17 mouse cellular contexts compared by ENCODE assay signal in genomic region chr2:120470856-120471255, GRCm38 (mm10).
"Had no signal": no experiment of that assay in that cellular context is flagged by ENCODE, and none has a peak within 500 bp of the region (broad histone marks: within the 10 kb centered on the region; RNA-seq: fewer than 3 reads in every experiment).

No protein-coding gene starts in this region.

- DNase-seq: kidney, postnatal 14 days; lung, embryonic 14.5 days; lung, postnatal 10 days; lung, postnatal 4 days; retina, postnatal 1 day; right cerebral cortex, postnatal 4 days; spleen, adult 18-20 months; thymus, adult 18-20 months; thymus, postnatal 14 days had no signal

- H3K27me3 ChIP-seq: kidney, embryonic 15.5 days; liver, embryonic 15.5 days; neural tube, embryonic 13.5 days had no signal

- H3K27ac ChIP-seq: kidney, embryonic 15.5 days; left cerebral cortex, adult 2 months; limb, embryonic 10.5 days; liver, embryonic 15.5 days; midbrain, embryonic 10.5 days; neural tube, embryonic 13.5 days had no signal

- H3K36me3 ChIP-seq: kidney, embryonic 15.5 days; limb, embryonic 10.5 days; liver, embryonic 15.5 days; midbrain, embryonic 10.5 days; neural tube, embryonic 13.5 days had no signal

- H3K4me1 ChIP-seq: kidney, embryonic 15.5 days; limb, embryonic 10.5 days; liver, embryonic 15.5 days; neural tube, embryonic 13.5 days had no signal

- H3K4me3 ChIP-seq: kidney, embryonic 15.5 days; left cerebral cortex, adult 2 months; limb, embryonic 10.5 days; liver, embryonic 15.5 days; midbrain, embryonic 10.5 days; neural tube, embryonic 13.5 days had no signal

- ATAC-seq: midbrain, embryonic 16.5 days had no signal

- H3K4me2 ChIP-seq: kidney, embryonic 15.5 days; liver, embryonic 11.5 days; liver, embryonic 15.5 days; lung, embryonic 14.5 days; neural tube, embryonic 13.5 days had no signal

- H3K9me3 ChIP-seq: kidney, embryonic 15.5 days; limb, embryonic 10.5 days; liver, embryonic 15.5 days; midbrain, embryonic 10.5 days; neural tube, embryonic 13.5 days had no signal

- H3K9ac ChIP-seq: kidney, embryonic 15.5 days; liver, embryonic 15.5 days; lung, embryonic 14.5 days; neural tube, embryonic 13.5 days had no signal
